Mouse (Mus musculus) gastrocnemius, postnatal 14 days (tissue): ENCODE measurements around the gene Hist1h2bb. TPM values are rescaled to one million over a fixed set of nuclear protein-coding genes. Genes with fewer than 3 reads are reported as not detected.
"Not testable (repeated sequence)": the region's sequence is repeated elsewhere in the genome, so short reads cannot be mapped to it uniquely, and the experiment has no call there.

Experiments
- DNase-seq: peaks from one replicate; pipeline ENCODE4 v3.0.0; 2021; ENCODE audit warnings: mixed read lengths
- intact Hi-C: fragments of 180-260 bp; cut with DNase I; formaldehyde crosslinking; loops from one replicate; pipeline ENCODE4 v1.15.1; 2025; ENCODE audit warnings: low total_unique reads
- total RNA-seq, 2 experiments: library from RNA; stranded (reverse); gene quantifications; 2 replicates each; pipeline ENCODE4 v1.2.3; 2021

Hist1h2bb gene
- total RNA-seq, 2 experiments from 2014 or later, result 42.8 to 44.6 TPM

DNA sequence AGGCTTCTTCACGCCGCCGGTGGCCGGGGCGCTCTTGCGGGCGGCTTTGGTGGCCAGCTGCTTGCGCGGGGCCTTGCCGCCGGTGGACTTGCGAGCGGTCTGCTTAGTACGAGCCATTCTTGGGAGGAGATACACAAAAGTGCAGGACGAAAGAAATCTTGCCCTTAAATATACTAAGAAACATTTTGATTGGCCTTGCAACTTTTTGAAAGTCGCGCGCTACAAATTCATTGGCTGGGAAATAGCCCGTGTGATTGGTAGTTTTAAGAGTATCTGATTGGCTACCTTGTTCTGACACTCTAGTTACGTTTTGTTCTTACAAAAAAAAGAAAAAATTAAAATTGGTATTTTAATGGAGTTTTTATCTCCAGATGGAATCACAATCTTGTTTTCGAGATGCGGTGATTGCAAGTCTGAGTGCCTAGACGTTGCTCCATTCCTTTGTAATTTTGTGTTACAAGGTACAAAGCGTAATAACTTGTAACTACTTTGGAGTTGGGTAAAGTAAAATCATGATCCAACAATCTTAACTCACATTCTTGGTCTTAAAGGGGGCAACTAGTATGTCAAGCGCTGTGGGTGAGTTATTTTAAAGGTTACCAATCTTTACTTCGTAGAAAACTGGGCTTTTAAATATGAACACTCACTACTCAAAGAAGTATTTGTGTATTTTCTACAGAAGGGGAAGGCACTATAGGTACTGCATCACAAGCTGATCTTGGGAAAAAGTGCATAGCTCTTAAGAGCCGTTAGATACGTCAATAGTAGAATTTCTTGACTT lies 963 bp upstream of the Hist1h2bb start, which contains the start of gene Hist1h3c:
Gene Hist1h3c (minus strand): TSS at position 222 of the 781 bp plus-strand sequence.
- DNase-seq, result peak; percentile 71

DNA sequence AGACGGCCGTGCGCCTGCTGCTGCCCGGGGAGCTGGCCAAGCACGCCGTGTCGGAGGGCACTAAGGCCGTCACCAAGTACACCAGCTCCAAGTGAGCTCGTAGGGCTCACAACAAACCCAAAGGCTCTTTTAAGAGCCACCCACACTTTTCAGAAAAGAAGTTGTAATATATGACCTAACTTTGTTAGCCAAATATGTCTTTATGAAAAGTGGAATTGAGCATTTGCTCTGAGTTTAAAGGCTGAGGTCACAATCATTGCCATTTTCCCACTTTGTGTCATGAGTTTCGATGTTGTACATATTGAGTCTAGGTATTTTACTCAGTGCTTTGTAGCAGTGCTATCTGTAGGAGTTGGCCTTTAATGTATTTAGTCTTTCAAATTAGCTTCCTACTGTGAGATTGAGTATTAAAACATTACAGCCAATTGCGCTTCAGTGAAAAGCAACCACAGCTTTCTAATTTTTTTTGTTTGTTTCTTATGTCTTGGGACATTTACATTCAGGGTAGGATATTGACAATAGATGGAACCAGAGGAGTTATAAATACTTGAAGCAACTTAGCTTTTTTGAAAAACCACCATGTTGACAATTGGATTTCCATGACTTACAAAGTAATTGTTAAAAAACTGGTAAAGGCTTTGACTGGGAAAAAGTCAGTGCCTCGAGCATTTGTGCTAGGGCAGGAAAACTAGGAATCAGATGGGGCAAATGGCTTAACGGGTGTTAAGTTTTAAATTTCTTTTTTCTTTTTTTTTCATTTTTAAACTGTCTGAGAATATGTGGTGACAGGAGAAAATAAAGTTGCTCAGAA lies 752 bp downstream of the Hist1h2bb start:
- DNase-seq, result no peak
- intact Hi-C loops, result no loop called here

More for the DNA sequence above, 963 bp upstream of the Hist1h2bb start, which contains the start of gene Hist1h3c:
- intact Hi-C loops, result no loop called here

DNA sequence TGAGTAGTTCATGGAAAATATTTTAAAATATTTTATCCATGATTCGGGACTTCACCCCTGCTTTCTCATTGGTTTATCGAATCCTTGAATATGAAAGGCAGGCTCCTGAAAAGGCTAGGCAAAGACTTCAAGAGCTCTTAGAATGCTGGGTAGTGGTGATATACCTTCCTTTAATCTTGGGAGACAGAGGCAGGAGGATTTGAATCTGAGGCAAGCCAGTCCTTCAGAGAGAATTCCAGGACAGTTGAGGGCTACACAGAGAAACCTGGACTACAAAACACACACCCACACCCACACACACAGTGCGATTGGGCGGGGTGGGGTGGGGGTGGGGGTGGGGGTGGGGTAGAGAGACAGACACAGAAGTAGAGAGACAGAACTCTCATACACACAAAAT lies 1.4 kb downstream of the Hist1h2bb start:
- no peak for DNase-seq
- intact Hi-C loops, result no loop called here

DNA sequence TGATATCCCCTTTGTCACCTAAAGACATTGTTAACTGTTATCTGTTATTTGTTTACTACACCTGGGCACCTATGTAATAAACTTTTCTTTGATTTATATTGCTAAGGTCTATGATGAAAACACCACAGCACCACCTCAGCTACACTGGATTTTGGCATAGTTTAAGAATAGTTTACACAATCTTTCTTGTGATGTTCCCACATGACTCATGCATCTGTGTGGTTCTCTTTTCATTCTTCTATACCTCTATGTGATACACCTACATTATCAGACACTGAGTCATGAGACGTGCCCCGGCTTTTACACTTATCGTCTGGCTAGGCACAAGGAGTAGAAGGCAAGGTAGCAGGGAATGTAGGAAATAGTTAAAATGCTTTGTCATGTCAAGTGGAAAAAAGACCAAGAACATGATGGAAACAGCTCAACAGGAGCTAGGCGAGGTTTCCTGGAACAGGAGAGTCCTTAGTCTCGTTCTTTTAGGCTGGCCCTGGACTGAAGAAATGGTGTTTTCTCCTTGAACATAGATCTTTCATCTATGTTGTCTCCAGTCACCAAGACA lies 3.1 kb downstream of the Hist1h2bb start:
- intact Hi-C loops, result no loop called here
- DNase-seq, result no peak

DNA sequence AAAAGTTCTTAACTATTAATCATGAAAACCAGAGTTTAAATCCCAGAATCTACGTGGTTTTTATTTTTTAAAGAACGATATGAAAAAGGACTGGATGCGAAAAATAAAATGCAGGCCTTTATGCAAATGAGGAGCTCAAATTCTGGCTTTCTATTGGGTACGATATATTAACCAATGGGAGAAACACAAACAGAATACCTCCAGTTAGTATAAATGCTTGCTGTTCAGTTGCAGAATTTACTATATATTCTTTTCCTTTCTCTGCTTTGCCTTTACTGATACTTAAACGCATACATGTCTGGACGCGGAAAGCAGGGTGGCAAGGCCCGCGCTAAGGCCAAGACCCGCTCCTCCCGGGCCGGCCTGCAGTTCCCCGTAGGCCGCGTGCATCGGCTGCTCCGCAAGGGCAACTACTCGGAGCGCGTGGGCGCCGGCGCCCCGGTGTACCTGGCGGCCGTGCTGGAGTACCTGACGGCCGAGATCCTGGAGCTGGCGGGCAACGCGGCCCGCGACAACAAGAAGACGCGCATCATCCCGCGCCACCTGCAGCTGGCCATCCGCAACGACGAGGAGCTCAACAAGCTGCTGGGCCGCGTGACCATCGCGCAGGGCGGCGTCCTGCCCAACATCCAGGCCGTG lies 4.4 kb downstream of the Hist1h2bb start, which contains the start of gene Hist1h2ab:
Gene Hist1h2ab (plus strand): TSS at position 288 of the 639 bp plus-strand sequence.
- intact Hi-C loops, result not testable (repeated sequence)

DNA sequence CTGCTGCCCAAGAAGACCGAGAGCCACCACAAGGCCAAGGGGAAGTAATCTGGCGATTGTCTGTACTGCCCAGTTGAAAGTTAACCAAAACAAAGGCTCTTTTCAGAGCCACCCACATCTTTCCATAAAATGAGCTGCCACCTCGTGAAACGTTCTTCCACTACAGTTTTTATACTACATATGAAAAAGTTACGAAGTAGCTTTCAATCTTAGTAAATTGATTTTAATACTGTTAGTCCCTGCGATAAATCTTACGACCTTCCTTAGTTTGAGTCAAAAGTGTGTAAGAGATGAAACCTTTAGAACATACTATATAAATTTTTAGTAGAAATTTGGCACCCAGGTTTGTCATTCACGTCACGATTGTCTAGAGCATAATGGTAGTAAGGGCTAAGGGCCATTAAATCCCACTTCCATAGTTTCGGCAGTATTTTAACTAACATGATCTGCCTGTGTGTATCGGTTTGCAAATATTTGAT lies 5.0 kb downstream of the Hist1h2bb start:
- DNase-seq, result no peak
- intact Hi-C loops, result no loop called here

More for the DNA sequence above, 4.4 kb downstream of the Hist1h2bb start, which contains the start of gene Hist1h2ab:
- DNase-seq, result not testable (repeated sequence)

DNA sequence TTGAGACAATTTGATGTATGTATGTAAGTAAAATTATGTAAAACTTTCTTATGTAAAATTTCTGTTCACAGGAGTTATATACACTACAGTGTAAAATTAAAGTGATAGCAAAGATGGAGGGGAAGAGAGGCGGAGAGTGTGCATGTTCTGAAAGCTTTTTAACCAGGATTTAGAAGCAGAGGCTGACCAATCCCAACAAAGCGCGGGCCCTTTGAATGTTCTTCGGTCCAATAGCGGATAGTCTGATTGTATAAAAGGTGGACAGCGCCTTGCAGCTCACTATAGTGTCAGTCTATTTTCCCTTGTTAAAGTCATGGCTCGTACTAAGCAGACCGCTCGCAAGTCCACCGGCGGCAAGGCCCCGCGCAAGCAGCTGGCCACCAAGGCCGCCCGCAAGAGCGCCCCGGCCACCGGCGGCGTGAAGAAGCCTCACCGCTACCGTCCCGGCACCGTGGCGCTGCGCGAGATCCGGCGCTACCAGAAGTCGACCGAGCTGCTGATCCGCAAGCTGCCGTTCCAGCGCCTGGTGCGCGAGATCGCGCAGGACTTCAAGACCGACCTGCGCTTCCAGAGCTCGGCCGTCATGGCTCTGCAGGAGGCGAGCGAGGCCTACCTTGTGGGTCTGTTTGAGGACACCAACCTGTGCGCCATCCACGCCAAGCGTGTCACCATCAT lies 5.7 kb downstream of the Hist1h2bb start, which contains the start of gene Hist1h3b:
Gene Hist1h3b (plus strand): TSS at position 201 of the 675 bp plus-strand sequence.
- intact Hi-C loops, result not testable (repeated sequence)
- DNase-seq, result peak; percentile 79

DNA sequence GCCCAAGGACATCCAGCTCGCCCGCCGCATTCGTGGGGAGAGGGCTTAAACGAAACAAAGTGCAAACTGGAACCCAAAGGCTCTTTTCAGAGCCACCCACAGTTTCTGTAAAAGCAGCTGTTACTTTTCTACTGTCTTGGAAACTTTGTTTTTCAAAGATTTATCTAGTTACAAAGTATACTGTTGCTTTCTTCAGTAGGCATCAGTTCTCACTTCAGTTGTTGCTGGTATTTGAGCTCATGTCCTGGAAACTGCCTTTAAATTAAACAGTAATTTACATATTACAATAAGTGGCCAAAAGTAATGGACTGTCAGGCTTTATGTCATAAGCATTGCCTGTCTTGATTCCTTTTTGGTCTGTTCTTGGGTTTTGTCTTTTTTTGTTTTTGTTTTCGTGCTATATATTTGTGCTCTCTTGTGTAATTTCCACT lies 6.2 kb downstream of the Hist1h2bb start:
- intact Hi-C loops, result no loop called here
- DNase-seq, result no peak

DNA sequence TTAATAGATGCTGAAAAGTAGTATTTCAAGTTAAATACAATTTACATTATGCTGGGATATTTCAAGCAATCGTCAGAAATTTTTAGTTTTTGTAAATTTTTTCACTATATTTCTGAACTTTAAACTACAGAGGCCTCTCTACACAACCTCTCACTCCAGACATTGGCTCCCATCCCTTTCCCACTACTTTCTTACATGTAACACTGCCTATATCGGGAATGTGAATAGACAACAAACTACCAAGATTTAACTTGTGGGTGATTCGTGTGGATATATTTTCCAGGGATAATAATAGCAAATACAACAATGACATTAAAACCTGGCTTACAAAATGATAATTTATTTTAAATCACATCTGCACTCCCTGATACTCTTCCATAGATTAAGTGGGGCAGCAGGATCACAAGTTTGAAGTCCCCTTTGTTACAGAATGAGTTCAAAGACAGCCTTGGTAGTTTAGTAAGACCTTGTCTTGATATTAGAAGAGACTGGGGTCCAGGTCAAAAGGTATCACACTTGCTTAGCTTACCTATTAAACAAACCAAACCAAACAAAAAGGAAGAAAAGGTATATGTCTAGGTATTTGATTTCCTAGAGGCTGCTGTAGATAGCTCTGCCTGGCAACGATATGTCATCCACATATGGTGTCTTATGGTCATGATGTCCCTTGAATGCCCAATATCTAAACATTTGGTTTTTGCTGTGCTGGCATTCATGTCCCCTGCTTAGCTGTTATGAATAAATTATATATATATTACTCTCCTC lies 7.0 kb downstream of the Hist1h2bb start:
- intact Hi-C loops, result no loop called here
- DNase-seq, result no peak

DNA sequence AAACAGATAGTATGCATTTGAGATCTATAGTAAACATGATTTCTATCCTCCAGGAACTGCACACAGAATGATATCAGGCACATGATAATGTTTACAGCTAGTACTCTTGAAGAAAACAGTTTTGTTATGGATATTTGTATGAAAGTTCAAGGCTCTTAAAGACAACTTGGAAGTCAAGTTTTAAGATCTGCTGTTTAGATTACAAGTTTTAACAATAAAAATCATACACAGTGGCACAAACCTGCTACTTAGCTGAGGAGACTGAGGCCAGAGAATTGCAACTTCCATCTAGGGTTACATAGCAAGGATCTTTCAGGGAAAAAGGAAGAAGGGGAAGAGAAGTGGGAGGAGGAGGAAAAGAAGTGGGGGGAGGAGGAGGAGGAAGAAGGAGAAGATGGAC lies 8.5 kb downstream of the Hist1h2bb start:
- intact Hi-C loops, result no loop called here
- DNase-seq, result no peak

DNA sequence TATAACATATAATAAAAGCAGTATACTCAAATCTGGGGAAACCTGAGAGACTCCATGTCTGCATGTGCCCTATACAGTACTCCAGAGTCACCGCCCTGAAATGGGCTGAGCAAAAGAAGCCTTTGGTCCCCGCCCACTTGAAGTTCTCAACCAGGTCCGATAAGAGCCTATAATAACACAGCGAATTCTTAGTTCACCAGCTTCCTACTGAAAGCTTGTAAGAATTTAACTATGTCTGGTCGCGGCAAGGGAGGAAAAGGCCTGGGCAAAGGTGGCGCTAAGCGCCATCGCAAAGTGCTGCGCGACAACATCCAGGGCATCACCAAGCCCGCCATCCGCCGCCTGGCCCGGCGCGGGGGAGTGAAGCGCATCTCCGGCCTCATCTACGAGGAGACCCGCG lies 10.3 kb downstream of the Hist1h2bb start, which contains the start of gene Hist1h4b:
Gene Hist1h4b (plus strand): TSS at position 224 of the 400 bp plus-strand sequence.
- DNase-seq, result peak; percentile 63
- intact Hi-C loops, result no loop called here

DNA sequence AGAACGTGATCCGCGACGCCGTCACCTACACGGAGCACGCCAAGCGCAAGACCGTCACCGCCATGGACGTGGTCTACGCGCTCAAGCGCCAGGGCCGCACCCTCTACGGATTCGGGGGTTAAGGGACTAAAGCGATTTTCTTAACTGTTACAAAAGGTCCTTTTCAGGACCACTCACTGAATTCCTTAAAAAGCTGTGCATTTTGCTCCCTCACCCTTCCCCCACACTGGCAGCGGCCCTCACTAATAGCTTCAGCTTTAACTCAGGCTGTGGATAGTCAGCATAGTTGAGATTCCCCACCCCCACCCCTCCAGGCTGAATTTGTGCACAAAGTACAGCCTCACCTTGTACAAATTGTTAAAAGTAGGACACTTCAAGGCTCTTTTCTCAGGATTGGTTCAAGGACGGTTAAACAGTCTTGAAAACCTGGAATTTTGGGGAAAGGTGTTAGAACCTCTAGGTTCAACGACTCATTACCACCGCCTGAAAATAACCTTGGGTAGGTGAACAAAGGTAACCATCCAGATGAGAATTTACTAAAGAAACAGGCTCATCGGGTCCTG lies 10.8 kb downstream of the Hist1h2bb start:
- DNase-seq, result no peak
- intact Hi-C loops, result no loop called here

DNA sequence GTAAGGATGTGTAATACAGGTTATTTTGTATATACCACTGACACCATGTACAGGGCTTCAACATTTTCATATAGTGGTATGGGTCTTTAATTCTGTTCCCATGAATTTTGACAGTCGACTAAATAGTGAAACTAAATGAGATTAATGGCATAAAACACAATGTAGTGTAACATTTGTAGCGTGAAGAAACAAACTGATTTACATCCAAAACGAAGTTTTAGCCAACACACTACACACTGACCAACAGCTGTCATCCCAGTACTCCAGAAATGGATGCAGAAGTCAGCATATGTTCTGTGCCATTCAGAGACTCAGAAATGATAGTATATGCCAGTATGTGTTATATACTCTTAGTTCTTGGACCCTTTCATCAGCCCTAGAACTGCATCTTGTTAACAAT lies 11.4 kb downstream of the Hist1h2bb start:
- DNase-seq, result no peak
- intact Hi-C loops, result no loop called here

DNA sequence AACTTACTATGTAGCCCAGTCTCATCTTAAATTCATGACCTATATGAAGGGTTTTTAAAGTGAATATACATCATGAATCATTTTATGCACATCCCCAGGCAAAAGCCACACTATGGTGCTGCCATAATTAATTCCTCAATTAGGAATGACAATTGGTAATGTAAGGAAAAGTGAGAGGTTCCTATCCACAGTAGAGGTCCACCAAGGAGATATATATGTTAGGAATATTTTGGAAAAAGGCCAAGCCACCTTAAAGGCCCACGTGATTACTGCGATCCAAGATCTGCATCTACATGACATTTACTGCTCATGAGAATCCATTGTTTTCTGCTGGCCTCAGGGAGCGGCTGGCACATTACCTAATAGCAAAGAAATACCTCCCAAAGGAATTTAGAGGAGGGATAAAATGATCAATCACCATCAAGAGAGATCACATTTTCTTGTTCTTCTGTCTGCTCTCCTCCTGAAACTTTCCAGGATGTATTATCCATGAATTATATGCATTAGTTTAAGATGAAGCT lies 12.8 kb downstream of the Hist1h2bb start:
- intact Hi-C loops, result no loop called here

DNA sequence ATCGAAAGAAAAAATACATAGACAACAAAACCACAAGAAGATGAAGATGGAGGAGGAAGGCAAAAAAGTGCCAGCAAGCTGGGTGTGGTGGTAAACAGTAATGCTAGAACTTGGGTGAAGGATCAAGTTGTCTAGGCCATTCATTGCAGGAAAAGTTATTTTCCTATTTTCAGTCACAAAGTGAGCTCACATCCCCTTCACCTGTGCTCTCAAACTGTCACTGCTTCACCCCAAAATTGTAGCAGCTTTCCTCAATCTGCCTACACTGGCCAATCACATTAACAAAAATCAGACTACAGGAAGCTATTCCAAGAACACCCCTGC lies 13.3 kb downstream of the Hist1h2bb start:
- DNase-seq, result no peak
- intact Hi-C loops, result no loop called here

More for the DNA sequence above, 12.8 kb downstream of the Hist1h2bb start:
- DNase-seq, result no peak

DNA sequence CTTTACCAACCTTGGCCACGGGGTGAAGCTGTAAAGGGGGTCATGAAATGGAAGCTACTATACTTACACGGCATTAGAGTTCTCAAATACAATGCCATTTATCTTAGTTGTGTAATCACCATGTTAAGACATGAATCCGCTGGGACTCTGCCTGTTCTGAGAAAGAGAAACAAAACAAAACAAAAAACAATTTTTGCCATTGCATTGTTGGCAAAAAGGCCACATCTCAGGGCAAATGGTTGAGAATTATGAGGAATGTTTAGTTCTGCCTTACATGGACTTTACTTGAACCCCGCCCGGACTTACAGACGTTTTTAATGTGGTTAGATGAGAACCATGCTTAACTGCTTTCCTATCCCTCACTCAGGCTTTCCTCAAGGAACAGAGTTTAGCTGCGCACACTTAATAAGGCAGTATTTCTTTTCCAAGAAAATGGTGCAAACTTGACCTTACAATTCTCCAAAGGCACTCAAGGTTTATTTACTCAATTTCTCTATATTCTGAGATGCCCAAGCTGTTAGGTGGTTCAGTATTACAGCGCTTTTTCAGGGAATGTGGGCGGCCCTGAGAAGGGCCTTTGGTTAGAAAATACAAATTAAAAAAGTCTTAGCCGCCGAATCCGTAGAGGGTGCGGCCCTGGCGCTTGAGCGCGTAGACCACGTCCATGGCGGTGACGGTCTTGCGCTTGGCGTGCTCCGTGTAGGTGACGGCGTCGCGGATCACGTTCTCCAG lies 13.9 kb downstream of the Hist1h2bb start:
- intact Hi-C loops, result no loop called here
- no peak for DNase-seq
